Mouse (Mus musculus): ENCODE measurements around the gene Dok3. TPM values are rescaled to one million over a fixed set of nuclear protein-coding genes. Genes with fewer than 3 reads are reported as not detected.

Dok3 gene
- total RNA-seq, 2 experiments from 2014 or later: 12.2 to 13.7 TPM

DNA sequence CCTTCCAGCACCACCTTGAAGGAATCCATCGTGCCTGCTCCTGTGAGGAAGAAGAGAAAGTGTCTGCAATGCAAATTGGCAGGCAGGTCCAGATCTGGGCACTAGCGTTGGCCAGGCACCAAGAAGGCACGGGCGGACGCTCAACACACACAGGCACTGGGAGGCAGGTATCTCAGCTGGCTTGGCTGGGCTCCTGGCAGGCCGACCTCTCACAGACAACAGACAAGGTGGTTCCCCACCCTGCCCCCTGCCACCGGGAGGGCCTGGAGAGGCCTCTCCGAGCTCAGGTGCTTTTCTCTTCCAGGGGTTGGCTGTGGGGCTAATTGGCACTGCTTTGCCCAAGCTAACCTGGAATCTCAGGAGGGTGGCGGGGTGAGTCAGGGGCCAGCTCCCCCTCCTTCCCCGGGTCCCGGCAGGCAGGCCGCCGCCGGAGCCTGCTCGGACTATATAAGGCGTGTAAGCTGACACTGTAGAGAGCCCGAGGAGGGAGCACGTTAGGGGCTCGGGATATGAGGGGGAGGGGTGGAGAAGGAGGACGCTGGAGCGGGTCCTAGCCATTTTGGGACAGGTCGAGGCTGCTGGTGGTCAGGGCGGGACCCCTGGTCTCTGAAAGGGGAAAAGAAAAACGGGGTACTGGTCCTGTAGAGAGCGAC lies 16.6 kb downstream of the Dok3 start:
- peak overlapping the region; percentile 87 for H3K4me3 ChIP-seq
- TF ChIP-seq CTCF (conservative IDR thresholded peaks at IDR 0.05): no peak
- no peak for DNase-seq (ENCODE audit: low spot score in 2 of 2)
- H3K27ac ChIP-seq: peak overlapping the region; percentile 98

DNA sequence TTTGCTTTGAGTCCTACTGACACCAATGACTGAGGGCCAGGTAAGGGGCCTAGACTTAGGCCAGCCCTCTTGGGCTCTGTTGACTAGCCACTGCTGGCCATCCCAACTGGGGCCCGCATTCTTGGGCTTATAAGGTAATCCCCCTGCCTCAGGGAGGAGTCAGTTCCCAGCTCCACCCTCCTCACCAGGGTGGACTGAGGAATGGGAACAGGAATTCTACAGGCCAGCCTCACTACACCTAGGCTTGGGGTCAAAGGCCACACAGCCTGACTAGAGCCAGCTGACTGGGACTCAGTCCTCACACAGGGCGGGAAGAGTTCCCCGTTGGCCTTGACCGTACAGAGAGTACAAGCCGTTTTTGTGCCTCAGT lies 17.6 kb downstream of the Dok3 start:
- peak overlapping the region; percentile 98 for H3K27ac ChIP-seq
- no peak overlapping the region; the same call in 1 of the 2 replicates for H3K4me3 ChIP-seq
- TF ChIP-seq CTCF (conservative IDR thresholded peaks at IDR 0.05): no peak
- DNase-seq (ENCODE audit: low spot score in 2 of 2): no peak

DNA sequence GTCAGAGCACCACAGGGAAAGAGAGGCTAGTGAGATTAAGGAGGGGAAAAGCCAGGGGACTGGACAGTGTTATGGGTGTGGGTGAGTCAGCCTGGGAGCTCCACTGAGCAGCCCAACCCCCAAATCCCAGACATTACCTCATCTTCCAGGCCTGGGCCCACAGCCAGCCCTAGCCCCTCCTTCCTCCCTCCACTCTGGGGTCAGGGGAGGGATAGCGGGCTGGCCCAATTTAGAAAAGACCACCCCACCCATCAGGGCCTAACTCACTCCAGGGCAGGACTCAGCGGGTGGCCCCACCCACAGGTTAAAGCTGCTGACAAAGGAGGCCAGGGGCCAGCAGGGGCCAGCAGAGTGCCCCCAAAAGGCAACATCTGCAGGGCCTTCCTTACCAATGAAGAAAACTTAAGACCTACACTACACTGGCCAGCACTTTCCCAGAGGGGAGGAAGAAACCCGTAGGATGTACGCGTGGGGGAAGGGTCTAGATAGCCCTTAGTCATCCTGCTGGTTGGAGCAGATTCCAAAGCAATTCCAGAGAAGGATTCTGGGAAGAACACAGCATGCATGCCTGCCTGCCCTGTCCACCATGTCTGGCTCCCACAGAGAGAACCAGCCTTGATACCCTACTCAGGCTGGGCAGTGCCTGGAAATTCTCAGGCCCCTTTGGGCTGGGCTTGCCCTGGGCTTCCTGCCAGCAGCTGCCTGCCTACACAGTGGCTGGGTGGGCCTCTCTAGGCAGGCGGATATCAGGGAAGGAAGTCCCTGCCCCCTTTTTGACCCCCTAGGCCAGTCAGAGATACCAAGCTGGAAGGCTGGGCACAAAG lies 18.2 kb downstream of the Dok3 start:
- TF ChIP-seq CTCF (conservative IDR thresholded peaks at IDR 0.05): peak; percentile 38
- no peak for DNase-seq (ENCODE audit: low spot score in 2 of 2)
- peak overlapping the region; percentile 98 for H3K27ac ChIP-seq
- H3K4me3 ChIP-seq: no peak overlapping the region; the same call in 1 of the 2 replicates

DNA sequence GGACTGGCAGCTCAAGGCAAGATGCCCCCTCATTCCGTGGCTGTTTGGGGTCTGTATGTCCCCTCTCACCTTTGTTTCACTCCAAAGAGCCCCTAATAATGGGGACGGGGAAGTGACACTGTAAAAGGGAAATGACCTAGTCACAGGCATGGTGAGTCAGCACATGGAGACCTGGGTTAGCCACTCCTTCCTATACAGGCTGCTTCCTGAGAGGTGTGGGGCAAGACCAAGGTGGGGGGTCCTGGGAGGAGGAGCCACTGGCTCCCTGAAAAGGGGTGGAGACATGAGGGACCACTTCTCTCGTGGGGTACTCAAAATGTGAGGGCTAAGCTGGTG lies 18.8 kb downstream of the Dok3 start:
- DNase-seq (ENCODE audit: low spot score in 2 of 2): no peak
- no peak for TF ChIP-seq CTCF (conservative IDR thresholded peaks at IDR 0.05)
- H3K4me3 ChIP-seq: no peak overlapping the region
- peak overlapping the region; percentile 98; the same call in 1 of the 2 replicates for H3K27ac ChIP-seq

DNA sequence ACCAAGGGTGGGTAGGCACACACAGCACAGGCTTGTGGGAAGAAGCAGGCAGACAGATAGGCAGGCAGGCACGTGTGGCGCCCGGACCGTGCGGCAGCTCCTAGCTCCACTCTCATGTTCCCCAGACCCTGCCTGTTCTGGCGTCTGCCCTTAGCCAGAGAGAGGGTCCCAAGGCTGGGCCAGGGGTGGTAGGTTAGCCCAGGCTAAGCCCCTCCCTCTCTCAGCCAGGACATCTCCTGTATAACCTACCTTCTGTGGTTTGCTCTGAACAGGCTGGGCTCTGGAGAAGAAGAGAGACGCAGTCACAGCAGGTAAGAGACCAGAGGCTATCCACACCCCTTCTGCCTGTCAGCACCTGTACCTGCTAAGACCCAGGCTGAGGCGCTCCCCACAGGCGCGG lies 20.6 kb downstream of the Dok3 start:
- TF ChIP-seq CTCF (conservative IDR thresholded peaks at IDR 0.05): no peak
- Histone ChIP-seq H3K4me3 (no peak overlapping the region), H3K27ac (no peak overlapping the region)
- DNase-seq (ENCODE audit: low spot score in 2 of 2): no peak

DNA sequence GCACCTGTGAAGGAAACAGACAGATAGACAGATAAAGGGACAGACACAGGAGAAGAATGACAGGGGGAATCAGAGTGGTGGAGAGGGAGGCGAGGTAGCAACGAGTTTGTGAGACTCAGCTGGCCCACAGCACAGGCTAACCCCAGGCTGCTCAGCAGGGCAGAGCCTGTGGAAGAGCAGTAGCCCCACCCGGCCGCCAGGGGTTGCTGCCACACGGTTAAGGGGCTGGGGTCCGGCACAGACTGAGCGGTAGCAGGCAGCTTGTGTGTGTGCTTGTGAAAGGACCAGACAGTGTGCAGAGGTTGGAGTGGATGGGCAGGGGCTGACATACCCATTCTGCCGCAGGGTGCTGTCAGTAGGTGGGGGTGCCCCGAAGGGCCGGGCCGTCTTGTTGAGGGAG lies 21.2 kb downstream of the Dok3 start:
- no peak for DNase-seq (ENCODE audit: low spot score in 2 of 2)
- H3K27ac ChIP-seq: no peak overlapping the region
- TF ChIP-seq CTCF (conservative IDR thresholded peaks at IDR 0.05): peak; percentile 44
- no peak overlapping the region for H3K4me3 ChIP-seq

DNA sequence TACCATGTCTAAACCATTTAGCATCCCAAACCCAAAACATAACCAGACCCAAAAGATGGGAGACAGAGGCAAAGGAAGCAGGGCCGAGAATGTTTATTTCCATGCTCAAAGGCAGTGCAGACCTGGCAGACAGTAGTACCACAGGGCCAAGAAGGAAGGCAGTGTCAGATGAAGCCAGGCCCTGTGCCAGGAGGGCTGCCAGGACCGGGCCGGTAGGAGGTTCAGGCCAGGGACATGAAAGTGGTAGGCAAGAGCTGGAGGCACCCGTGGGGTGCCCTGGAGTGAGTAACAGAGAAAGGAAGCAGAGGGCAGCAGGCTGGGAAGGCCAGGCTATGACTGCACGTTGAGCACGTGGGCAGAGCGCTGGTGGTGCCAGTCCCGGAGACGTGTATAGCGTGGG lies 22.4 kb downstream of the Dok3 start:
- Histone ChIP-seq H3K27ac (no peak overlapping the region), H3K4me3 (no peak overlapping the region)
- no peak for TF ChIP-seq CTCF (conservative IDR thresholded peaks at IDR 0.05)
- no peak for DNase-seq (ENCODE audit: low spot score in 2 of 2)

DNA sequence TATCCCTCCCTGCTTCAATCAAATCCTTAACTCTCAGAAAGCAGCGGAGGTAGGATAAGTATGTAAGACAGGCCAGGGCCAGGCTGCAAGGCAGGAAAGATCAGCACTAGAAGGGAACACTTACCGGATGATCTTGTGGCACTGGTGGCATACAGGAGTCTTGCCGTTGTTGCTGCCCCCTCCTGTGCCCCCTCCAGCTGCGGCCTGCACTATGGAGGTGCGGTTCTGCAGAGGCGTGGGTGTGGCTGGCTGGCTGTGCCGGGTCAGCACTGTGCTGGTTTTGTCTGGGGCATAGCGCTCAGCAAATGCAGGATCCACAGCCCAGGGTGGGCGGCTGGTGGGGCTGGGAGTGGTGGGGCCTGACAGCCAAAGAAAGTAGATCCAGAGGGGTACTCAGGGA lies 23.3 kb downstream of the Dok3 start:
- no peak for TF ChIP-seq CTCF (conservative IDR thresholded peaks at IDR 0.05)
- H3K27ac ChIP-seq: no peak overlapping the region
- H3K4me3 ChIP-seq: no peak overlapping the region
- no peak for DNase-seq (ENCODE audit: low spot score in 2 of 2)

DNA sequence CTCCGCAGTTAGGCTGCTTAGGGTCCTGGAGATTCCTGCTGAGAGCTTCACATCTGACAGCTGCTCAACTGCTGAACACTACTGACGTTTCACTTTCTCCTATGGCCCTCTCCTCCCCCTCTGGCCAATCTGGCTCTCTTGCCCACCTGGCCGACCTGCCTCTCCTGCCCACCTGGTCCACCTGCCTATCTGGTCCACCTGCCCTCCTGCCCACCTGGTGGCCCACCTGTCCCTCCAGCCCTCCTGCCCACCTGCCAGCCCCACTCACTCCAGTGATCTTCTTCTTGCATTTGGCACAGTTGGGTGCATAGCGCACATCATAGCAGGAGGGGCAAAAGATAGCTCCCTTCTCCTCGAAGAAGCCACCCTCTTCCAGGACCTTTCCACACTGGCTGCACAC lies 24.7 kb downstream of the Dok3 start:
- H3K4me3 ChIP-seq: no peak overlapping the region
- H3K27ac ChIP-seq: no peak overlapping the region
- TF ChIP-seq CTCF (conservative IDR thresholded peaks at IDR 0.05): no peak
- DNase-seq (ENCODE audit: low spot score in 2 of 2): no peak

DNA sequence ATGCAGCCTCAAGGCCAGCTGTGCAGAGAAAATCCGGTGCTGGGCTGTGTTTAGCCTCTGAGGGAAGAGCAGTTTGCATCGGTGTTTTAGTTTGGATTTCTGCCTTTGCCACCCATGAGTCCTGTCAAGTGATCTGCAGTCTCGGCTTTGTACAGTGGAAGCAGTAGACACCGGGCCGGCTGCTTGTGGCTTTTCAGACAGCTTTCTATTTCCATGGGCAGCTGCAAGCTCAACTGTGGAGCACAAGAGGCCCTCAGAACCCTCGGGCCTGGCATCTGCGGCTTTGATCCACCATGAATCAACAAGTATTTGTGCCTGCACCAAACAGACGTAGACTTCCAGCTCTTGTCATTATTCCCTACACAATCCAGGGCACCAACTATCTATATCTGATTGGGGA lies 26.7 kb downstream of the Dok3 start:
- Histone ChIP-seq H3K4me3 (no peak overlapping the region), H3K27ac (no peak overlapping the region)
- TF ChIP-seq CTCF (conservative IDR thresholded peaks at IDR 0.05): no peak
- no peak for DNase-seq (ENCODE audit: low spot score in 2 of 2)

DNA sequence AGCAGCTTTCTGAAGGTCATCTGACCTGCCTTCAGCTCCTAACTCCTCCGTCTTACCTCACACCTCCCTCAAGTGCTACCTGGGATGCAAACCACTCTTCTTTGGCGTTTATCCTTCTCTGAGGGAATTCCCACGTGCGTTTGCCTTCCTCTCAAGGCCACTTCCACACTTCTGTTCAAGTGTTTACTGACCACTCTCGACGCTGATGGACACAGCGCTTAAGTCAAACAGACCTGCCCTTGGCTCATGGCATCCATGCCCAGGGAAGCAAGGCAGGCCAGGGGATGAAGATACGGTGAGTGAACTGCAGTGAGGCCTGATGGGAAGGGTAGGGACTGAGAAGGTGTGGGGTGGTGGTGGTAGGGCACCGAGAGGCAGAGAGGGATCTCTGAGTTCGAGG lies 28.5 kb downstream of the Dok3 start:
- DNase-seq (ENCODE audit: low spot score in 2 of 2): no peak
- Histone ChIP-seq H3K27ac (no peak overlapping the region), H3K4me3 (no peak overlapping the region)
- TF ChIP-seq CTCF (conservative IDR thresholded peaks at IDR 0.05): no peak

DNA sequence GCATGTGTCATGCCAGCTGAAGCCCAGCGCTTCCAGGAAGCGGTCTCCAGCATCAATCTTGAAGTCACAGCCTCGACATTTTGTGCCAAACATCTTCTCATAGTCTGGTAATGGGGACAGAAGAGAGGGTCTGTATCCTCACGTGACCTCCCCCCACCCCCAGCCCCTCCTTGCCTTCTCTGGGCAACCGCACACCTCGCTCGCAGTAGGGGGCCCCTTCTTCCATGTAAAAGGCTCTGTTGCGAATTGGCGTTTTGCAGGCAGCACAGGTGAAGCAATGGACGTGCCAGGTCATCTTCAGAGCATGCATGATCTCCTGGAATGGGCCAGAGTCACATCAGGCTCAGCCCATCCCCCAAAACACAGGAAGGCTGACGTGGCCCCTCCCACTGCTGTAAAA lies 30.2 kb downstream of the Dok3 start:
- no peak for DNase-seq (ENCODE audit: low spot score in 2 of 2)
- no peak for TF ChIP-seq CTCF (conservative IDR thresholded peaks at IDR 0.05)
- H3K4me3 ChIP-seq: no peak overlapping the region
- no peak overlapping the region; the same call in 1 of the 2 replicates for H3K27ac ChIP-seq

DNA sequence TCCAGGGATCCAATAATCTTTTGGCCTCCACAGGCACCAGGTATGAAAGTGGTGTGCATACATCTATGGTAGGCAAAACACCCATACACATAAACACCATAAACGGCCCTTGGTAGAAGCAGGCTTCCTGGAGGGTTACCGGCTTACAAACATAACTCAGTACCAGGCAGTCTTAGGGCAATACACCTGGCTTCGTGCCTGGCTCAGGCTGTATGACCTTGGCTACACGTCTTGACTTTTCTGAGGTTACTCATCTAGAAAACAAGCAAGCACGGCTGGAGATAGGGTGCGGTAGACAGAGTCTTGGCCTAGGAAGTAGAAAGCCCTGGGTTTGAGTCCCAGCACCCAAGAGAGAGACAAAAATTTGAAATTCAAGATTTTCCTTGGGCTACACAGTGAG lies 32.4 kb downstream of the Dok3 start:
- H3K4me3 ChIP-seq: no peak overlapping the region
- H3K27ac ChIP-seq: peak overlapping the region; percentile 86
- DNase-seq (ENCODE audit: low spot score in 2 of 2): no peak
- TF ChIP-seq CTCF (conservative IDR thresholded peaks at IDR 0.05): no peak

DNA sequence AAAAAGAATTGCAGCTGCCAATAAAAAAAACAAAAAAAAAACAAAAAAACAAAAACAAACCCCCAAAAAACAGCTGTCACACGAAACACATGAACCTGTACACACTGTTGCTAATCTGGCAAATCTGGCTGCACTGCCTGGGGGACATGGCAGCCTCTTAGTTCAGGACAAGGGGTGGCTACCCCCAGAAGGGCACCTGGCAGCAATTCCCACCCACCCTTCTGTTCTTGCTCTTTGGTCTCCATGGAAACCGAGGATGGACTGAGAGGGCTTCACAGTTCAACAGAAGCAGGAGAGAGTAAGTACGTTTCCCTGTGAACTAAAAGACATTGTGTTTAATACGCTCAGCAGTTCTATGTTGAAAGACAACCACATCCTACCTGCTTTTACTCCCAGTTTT lies 33.4 kb downstream of the Dok3 start:
- no peak for TF ChIP-seq CTCF (conservative IDR thresholded peaks at IDR 0.05)
- peak overlapping the region; percentile 86 for H3K27ac ChIP-seq
- no peak overlapping the region for H3K4me3 ChIP-seq
- DNase-seq (ENCODE audit: low spot score in 2 of 2): no peak

All from layer of hippocampus, adult 2 months (tissue).